Mouse (Mus musculus) liver, postnatal 0 days (tissue): ENCODE data around the gene Atp10b.

Experiments used
- CTCF ChIP-seq: sonication (generic); IDR thresholded peaks from 2 replicates; pipeline ENCODE4 v1.5.1; 2016; ENCODE audit warnings: antibody characterized with exemption, low read depth
- EP300 ChIP-seq: IDR thresholded peaks from 2 replicates; pipeline ENCODE4 v1.6.1; 2016; ENCODE audit warnings: antibody characterized with exemption, low read depth, mild to moderate bottlenecking

- TF ChIP-seq CTCF (no peak), EP300 (no peak)
These were observed 161.3 kb downstream of the Atp10b start for GRCm38 (mm10) chr11:43311000-43311399.
